Mouse (Mus musculus) liver, postnatal 0 days (tissue): ENCODE data around the gene Tra2b. TPM values are rescaled to one million over a fixed set of nuclear protein-coding genes. Genes with fewer than 3 reads are reported as not detected.

ENCODE experiments used
- ATAC-seq: fragments of 200-750 bp; cut with Nextera tagmentation; 2 replicates; pipeline ENCODE4 v1.8.0; 2017; ENCODE audit warnings: mild to moderate bottlenecking, moderate library complexity
- DNase-seq: peaks from one replicate; pipeline ENCODE4 v3.0.0-alpha.2; 2016
- H3K27ac ChIP-seq: fragments of 300-500 bp; sonication (generic); 2 replicates; pipeline ENCODE4 v1.5.1; 2014; ENCODE audit warnings: antibody characterized with exemption, moderate library complexity, mild to moderate bottlenecking, low read depth
- H3K27me3 ChIP-seq: fragments of 300-500 bp; sonication (generic); 2 replicates; pipeline ENCODE4 v1.6.1; 2014; ENCODE audit warnings: low read length, control low read depth, mixed read lengths; ENCODE audit not compliant: insufficient read depth
- H3K36me3 ChIP-seq: fragments of 300-500 bp; sonication (generic); replicated peaks from 2 replicates; pipeline ENCODE4 v1.6.1; 2014; ENCODE audit warnings: mild to moderate bottlenecking, control low read depth, low read length, moderate library complexity, mixed read lengths; ENCODE audit not compliant: insufficient read depth
- H3K4me1 ChIP-seq: fragments of 300-500 bp; sonication (generic); 2 replicates; pipeline ENCODE4 v1.6.1; 2014; ENCODE audit warnings: antibody characterized with exemption, mild to moderate bottlenecking, control low read depth; ENCODE audit not compliant: insufficient read depth
- H3K4me2 ChIP-seq: fragments of 300-500 bp; sonication (generic); 2 replicates; pipeline ENCODE4 v1.6.1; 2014; ENCODE audit warnings: low read depth, mild to moderate bottlenecking, low read length, moderate library complexity, mixed read lengths
- H3K4me3 ChIP-seq: fragments of 300-500 bp; sonication (generic); 2 replicates; pipeline ENCODE4 v1.5.1; 2014; ENCODE audit warnings: low read depth, low read length
- H3K9ac ChIP-seq: fragments of 300-500 bp; sonication (generic); replicated peaks from 2 replicates; pipeline ENCODE4 v1.6.1; 2014; ENCODE audit warnings: mild to moderate bottlenecking, moderate library complexity
- H3K9me3 ChIP-seq: fragments of 300-500 bp; sonication (generic); 2 replicates; pipeline ENCODE4 v1.6.1; 2016; ENCODE audit warnings: mild to moderate bottlenecking, control low read depth, low read length, mixed read lengths
- CTCF ChIP-seq: sonication (generic); IDR thresholded peaks from 2 replicates; pipeline ENCODE4 v1.5.1; 2016; ENCODE audit warnings: antibody characterized with exemption, low read depth
- EP300 ChIP-seq: IDR thresholded peaks from 2 replicates; pipeline ENCODE4 v1.6.1; 2016; ENCODE audit warnings: antibody characterized with exemption, low read depth, mild to moderate bottlenecking
- WGBS: fragments of 180-500 bp; shearing (Covaris S2); extraction: QIAGEN DNeasy Blood & Tissue Kit; methylation state at CpG from one replicate; pipeline ENCODE4 v1.1.7; 2014; ENCODE audit not compliant: insufficient replicate concordance; 5-methylcytosine and 5-hydroxymethylcytosine counted together
- polyA plus RNA-seq: library from polyadenylated mRNA; unstranded; fragments of >200 nt; fragmentation: Nextera tagmentation; extraction: Ambion mirVana; gene quantifications from 2 replicates; pipeline ENCODE4 v1.2.1, GENCODE M21; 2015

The Tra2b gene
- polyA plus RNA-seq, 1 experiment from 2014 or later = 99.5 TPM

DNA sequence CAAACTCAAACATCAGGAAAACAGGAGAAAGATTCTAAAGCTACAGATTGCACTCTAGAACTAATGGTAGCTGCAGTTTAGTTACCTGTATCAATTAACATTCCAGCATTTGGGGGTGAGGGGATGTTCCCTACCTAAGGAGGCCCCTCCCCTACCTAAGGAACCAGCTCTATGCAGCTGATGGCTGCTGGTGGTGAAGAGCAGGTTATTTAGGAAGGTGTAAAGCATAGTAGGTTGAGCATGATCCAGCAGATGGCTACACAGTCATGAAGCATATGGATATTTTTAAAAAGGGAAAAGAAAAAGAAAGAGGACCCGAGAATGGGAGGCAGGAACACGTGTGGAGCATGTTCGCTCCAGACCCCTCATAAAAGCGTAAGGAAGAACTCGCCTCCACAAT, 15.5 kb downstream of the Tra2b start:
- Histone ChIP-seq H3K36me3 (peaks cover 78% of the 10 kb centered on the region), H3K9ac (no peak overlapping the region), H3K9me3 (no peaks in the 10 kb centered on the region), H3K27ac (no peak overlapping the region), H3K4me3 (no peak overlapping the region), H3K27me3 (no peaks in the 10 kb centered on the region), H3K4me1 (no peaks in the 10 kb centered on the region; the same call in 1 of the 2 replicates), H3K4me2 (no peak overlapping the region)
- TF ChIP-seq CTCF (no peak), EP300 (no peak)
- 94% methylated on average over 5 of the region's 5 CpGs for WGBS
- ATAC-seq (no peak), DNase-seq (no peak)

DNA sequence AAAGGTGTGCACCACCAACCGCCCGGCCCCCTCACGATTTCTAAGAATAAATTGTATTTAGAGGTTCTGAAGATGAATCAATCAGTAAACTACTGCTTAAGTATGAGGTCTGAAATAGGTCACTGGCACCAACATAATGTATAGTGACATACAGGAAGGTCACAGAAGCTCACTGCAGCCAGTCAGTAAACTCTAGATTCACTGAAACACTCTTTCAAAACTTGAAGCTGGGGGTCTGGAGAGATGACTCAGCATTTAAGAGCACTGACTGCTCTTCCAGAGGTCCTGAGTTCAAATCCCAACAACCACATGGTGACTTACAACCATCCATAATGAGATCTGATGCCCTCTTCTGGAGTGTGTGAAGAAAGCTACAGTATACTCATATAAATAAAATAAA, 16.1 kb downstream of the Tra2b start:
- ATAC-seq (no peak), DNase-seq (no peak)
- Histone ChIP-seq H3K27me3 (no peaks in the 10 kb centered on the region), H3K4me2 (no peak overlapping the region), H3K4me1 (no peaks in the 10 kb centered on the region; the same call in 1 of the 2 replicates), H3K9ac (no peak overlapping the region), H3K4me3 (no peak overlapping the region), H3K36me3 (peaks cover 78% of the 10 kb centered on the region), H3K27ac (no peak overlapping the region), H3K9me3 (no peaks in the 10 kb centered on the region)
- TF ChIP-seq CTCF = no peak
- no peak for TF ChIP-seq EP300
- WGBS = 93% methylated on average over 3 of the region's 3 CpGs

- no peak overlapping the region for H3K27ac ChIP-seq
- H3K9ac ChIP-seq = no peak overlapping the region
- TF ChIP-seq EP300 = no peak
- no peak for TF ChIP-seq CTCF
- 92% methylated on average over 2 of the region's 2 CpGs for WGBS
- H3K9me3 ChIP-seq = no peaks in the 10 kb centered on the region
- peaks cover 52% of the 10 kb centered on the region for H3K36me3 ChIP-seq
- peak; percentile 26 for ATAC-seq
- H3K27me3 ChIP-seq = no peaks in the 10 kb centered on the region
- no peaks in the 10 kb centered on the region for H3K4me1 ChIP-seq
- H3K4me2 ChIP-seq = no peak overlapping the region
- H3K4me3 ChIP-seq = no peak overlapping the region
- DNase-seq = no peak
Observed at GRCm38 (mm10) chr16:22242239-22242866, 23.5 kb downstream of the Tra2b start.

DNA sequence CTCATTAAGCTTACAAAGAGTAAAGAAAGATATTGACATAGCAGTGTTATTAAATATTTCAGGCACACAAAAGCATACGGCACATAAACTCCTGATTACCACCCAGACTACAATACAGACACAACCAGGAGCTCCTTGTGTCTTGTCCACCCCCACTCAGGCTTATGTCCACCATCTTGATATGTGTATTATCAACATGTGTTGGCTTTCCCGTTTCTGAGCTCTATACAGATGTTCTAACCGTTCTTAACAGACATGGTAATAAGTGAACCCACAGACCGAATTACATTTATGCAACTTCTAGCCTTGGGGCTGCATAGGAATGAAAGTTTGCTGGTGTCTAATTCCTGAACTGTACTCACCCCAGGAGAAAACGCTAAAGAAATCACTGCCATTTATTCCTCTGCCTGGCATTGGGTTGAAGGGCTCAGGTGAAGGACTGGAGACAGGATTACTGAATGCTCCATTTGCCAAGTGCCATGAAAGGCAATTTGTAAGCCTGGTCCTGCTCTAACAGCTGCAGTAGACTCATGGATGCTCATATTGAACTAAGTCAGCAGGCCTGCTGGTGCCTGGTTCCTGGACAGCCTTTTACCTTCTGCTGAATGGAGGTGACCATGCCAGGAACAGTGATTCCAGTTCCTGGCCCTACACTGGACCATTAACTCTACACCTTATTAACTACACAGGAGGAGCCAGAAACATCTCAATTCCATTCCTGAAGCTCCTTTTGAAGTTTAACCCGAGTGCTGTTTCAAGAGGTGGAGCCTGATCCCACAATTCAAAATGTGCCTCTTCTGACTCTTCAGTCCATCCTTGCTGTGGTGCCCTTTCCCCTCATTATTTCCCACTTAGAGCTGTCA, 24.2 kb downstream of the Tra2b start:
- WGBS = 77% methylated on average over 6 of the region's 6 CpGs
- peaks cover 47% of the 10 kb centered on the region for H3K36me3 ChIP-seq
- ATAC-seq = peak; percentile 20; the same call in 1 of the 2 replicates

DNA sequence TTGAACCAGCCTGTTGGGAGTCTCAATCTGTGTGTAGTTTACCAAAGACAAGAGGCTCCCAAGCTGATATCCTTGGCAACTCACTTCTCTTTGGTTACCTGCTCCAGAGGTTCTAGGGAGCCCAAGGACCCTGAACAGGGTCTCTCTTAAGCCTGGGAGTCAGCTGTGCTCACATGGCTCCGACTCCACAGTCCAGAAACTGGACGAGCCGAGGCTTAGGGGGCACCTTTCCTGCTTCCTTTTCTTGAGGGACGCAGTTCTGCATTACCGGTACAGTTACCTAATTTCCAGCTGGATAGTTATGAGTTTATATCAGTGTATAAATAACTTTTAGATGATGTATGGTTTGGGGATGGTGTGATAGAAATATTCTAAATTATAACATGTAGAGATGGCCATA, 24.9 kb downstream of the Tra2b start:
- TF ChIP-seq EP300 (no peak), CTCF (no peak)
- 87% methylated on average over 5 of the region's 5 CpGs for whole genome bisulfite sequencing

More for the DNA sequence above, 24.2 kb downstream of the Tra2b start:
- TF ChIP-seq CTCF = no peak
- TF ChIP-seq EP300 = no peak
- Histone ChIP-seq H3K9ac (no peak overlapping the region), H3K4me1 (no peaks in the 10 kb centered on the region), H3K4me3 (no peak overlapping the region), H3K4me2 (no peak overlapping the region), H3K9me3 (no peaks in the 10 kb centered on the region), H3K27ac (no peak overlapping the region), H3K27me3 (no peaks in the 10 kb centered on the region)
- DNase-seq = no peak

DNA sequence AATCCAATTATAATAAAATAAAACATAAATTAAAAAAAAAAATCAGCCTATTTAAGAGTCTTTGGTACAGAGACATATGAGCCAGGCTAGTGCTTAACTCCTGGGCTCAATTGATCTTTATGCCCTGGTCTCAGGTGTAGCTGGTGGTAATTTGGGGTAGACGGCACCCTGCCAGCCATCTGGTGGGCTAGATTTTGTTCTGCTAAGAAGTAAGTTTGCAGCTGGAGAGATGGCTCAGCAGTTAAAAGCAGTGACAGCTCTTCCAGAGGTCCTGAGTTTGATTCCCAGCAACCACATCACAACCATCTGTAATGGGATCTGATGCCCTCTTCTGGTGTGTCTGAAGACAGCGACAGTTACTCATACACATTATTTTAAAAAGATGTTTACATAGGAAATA, 25.8 kb downstream of the Tra2b start:
- Histone ChIP-seq H3K36me3 (peaks cover 42% of the 10 kb centered on the region), H3K9ac (no peak overlapping the region), H3K4me1 (no peaks in the 10 kb centered on the region), H3K4me2 (no peak overlapping the region), H3K27ac (no peak overlapping the region), H3K9me3 (no peaks in the 10 kb centered on the region), H3K4me3 (no peak overlapping the region), H3K27me3 (no peaks in the 10 kb centered on the region)
- 86% methylated on average over 2 of the region's 2 CpGs for WGBS
- ATAC-seq = no peak
- TF ChIP-seq CTCF (no peak), EP300 (no peak)
- DNase-seq = no peak

More for the DNA sequence above, 24.9 kb downstream of the Tra2b start:
- no peaks in the 10 kb centered on the region for H3K4me1 ChIP-seq
- H3K9me3 ChIP-seq = no peaks in the 10 kb centered on the region
- no peak overlapping the region for H3K9ac ChIP-seq
- DNase-seq (no peak), ATAC-seq (no peak)
- peaks cover 47% of the 10 kb centered on the region for H3K36me3 ChIP-seq
- no peak overlapping the region for H3K27ac ChIP-seq
- no peak overlapping the region for H3K4me3 ChIP-seq
- no peaks in the 10 kb centered on the region for H3K27me3 ChIP-seq
- H3K4me2 ChIP-seq = no peak overlapping the region
